Mouse (Mus musculus) lung, adult 2 months (tissue): Measurements from ENCODE around the gene Atp5e.

Experiments
- CTCF ChIP-seq: fragments of 200-500 bp; IDR thresholded peaks from 2 replicates; pipeline ENCODE4 v1.5.1; 2011; ENCODE audit warnings: mild to moderate bottlenecking, low read length, control low read depth; ENCODE audit not compliant: insufficient read depth
- POLR2A ChIP-seq: fragments of 200-500 bp; IDR thresholded peaks from 2 replicates; pipeline ENCODE4 v1.6.1; 2011; ENCODE audit warnings: low read depth, mild to moderate bottlenecking, control low read depth, low read length, borderline replicate concordance; ENCODE audit errors: extremely low read depth

- TF ChIP-seq POLR2A (no peak), CTCF (no peak)
Observed at GRCm38 (mm10) chr2:174426856-174427255, 37.0 kb downstream of the Atp5e start.
